Mouse (Mus musculus) embryo, embryonic 9.5 days (tissue): ENCODE results near the gene Sgms1.
A peak's percentile ranks its signal among the peaks of the same experiment; 100 is the strongest.
"Not testable (repeated sequence)": the region's sequence is repeated elsewhere in the genome, so short reads cannot be mapped to it uniquely, and the experiment has no call there.

Source experiments
- DNase-seq: peaks from one replicate; pipeline ENCODE4 v3.0.0-alpha.2; 2017; ENCODE audit errors: extremely low spot score

The Sgms1 gene

GRCm38 (mm10) chr19:32358011-32358410 lies 31.5 kb downstream of the Sgms1 start:
- not testable (repeated sequence) for DNase-seq

- no peak for DNase-seq
Measured at GRCm38 (mm10) chr19:32356166-32356565, 33.3 kb downstream of the Sgms1 start.

- no peak for DNase-seq
Measured at GRCm38 (mm10) chr19:32353447-32353846, 36.1 kb downstream of the Sgms1 start.

GRCm38 (mm10) chr19:32348955-32349654 lies 40.4 kb downstream of the Sgms1 start:
- no peak for DNase-seq

GRCm38 (mm10) chr19:32347491-32347890 lies 42.0 kb downstream of the Sgms1 start:
- DNase-seq, result no peak

GRCm38 (mm10) chr19:32346624-32347341 lies 42.7 kb downstream of the Sgms1 start:
- DNase-seq, result no peak

- DNase-seq, result no peak
Measured at GRCm38 (mm10) chr19:32346176-32346575, 43.3 kb downstream of the Sgms1 start.

GRCm38 (mm10) chr19:32345181-32345745 lies 44.3 kb downstream of the Sgms1 start:
- DNase-seq, result no peak

GRCm38 (mm10) chr19:32344738-32345121 lies 44.8 kb downstream of the Sgms1 start:
- DNase-seq, result peak; percentile 46

GRCm38 (mm10) chr19:32343937-32344737 lies 45.4 kb downstream of the Sgms1 start:
- DNase-seq, result no peak

- DNase-seq, result no peak
Measured at GRCm38 (mm10) chr19:32342436-32342835, 47.1 kb downstream of the Sgms1 start.

- no peak for DNase-seq
Measured at GRCm38 (mm10) chr19:32341091-32341490, 48.4 kb downstream of the Sgms1 start.

- DNase-seq, result no peak
Measured at GRCm38 (mm10) chr19:32340168-32340567, 49.3 kb downstream of the Sgms1 start.

GRCm38 (mm10) chr19:32337708-32338107 lies 51.8 kb downstream of the Sgms1 start:
- DNase-seq, result peak; percentile 35

GRCm38 (mm10) chr19:32334751-32335150 lies 54.8 kb downstream of the Sgms1 start:
- no peak for DNase-seq

GRCm38 (mm10) chr19:32333544-32333943 lies 56.0 kb downstream of the Sgms1 start:
- no peak for DNase-seq

- no peak for DNase-seq
Measured at GRCm38 (mm10) chr19:32332779-32333460, 56.6 kb downstream of the Sgms1 start.

GRCm38 (mm10) chr19:32330231-32330630 lies 59.3 kb downstream of the Sgms1 start:
- no peak for DNase-seq

GRCm38 (mm10) chr19:32329511-32329910 lies 60.0 kb downstream of the Sgms1 start:
- DNase-seq, result no peak

GRCm38 (mm10) chr19:32328089-32328828 lies 61.3 kb downstream of the Sgms1 start:
- no peak for DNase-seq

GRCm38 (mm10) chr19:32326621-32327021 lies 62.9 kb downstream of the Sgms1 start:
- no peak for DNase-seq
